34 mouse cellular contexts compared by ENCODE assay signal in the genomic region with DNA sequence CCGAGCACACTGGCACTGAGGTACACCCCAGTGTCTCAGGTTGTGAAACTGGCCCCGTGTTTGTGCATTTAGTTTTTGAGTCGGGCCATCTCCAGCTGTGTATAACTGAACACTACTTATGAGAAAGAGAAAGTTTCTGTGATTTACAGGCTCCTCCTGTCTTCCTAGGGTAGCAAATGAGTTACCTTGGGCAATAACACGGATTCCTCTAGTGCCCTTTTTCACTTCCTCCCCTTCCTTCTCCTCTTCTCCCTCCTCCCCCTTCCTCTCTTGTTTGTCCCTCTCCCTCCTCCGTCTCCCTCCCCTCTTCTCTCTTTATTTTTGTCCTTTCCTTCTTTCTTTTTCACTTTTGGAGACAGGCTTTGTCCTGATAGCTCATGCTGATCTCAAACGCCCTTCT. TPM values are rescaled to one million over a fixed set of nuclear protein-coding genes. Genes with fewer than 3 reads are reported as not detected.
DNase-seq lines count a peak whose midpoint lies in the region; ATAC-seq and TF ChIP-seq lines count a peak whose summit lies in the region.
"Had no signal": no experiment of that assay in that cellular context is flagged by ENCODE, and none has a peak within 500 bp of the region (broad histone marks: within the 10 kb centered on the region; RNA-seq: fewer than 3 reads in every experiment).

No protein-coding gene starts in this region.

- DNase-seq in CH12.LX (ENCODE audit: extremely low read depth): peak; percentile 31
- DNase-seq in embryonic facial prominence, embryonic 14.5 days (ENCODE audit: low spot score): no peak
- no peak for DNase-seq in adrenal gland, postnatal 10 days
- DNase-seq: adrenal gland, adult 2 months; B cell, adult 2 months; cerebellum, adult 9-10 months; embryo, embryonic 11 days; gastrocnemius, postnatal 36 days; kidney, adult 18-20 months; kidney, postnatal 25 days; lung, embryonic 14.5 days; retina, postnatal 1 day; right cerebral cortex, postnatal 14 days; thymus, adult 2 months; thymus, postnatal 36 days had no signal

- H3K9me3 ChIP-seq in heart, embryonic 16.5 days (replicated peaks; ENCODE audit: control insufficient read depth, low read length): no peaks in the 10 kb centered on the region
- H3K9me3 ChIP-seq in heart, embryonic 12.5 days (replicated peaks): no peaks in the 10 kb centered on the region
- H3K9me3 ChIP-seq in CH12.LX (replicated peaks; ENCODE audit: low read length): no peaks in the 10 kb centered on the region
- H3K9me3 ChIP-seq in embryonic facial prominence, embryonic 14.5 days (ENCODE audit: control insufficient read depth, low read length): no peaks in the 10 kb centered on the region
- no peaks in the 10 kb centered on the region for H3K9me3 ChIP-seq in forebrain, embryonic 15.5 days
- H3K9me3 ChIP-seq: forebrain, embryonic 13.5 days; heart, embryonic 10.5 days; kidney, embryonic 15.5 days; liver, embryonic 15.5 days; megakaryocyte, embryonic 14.5 days; midbrain, embryonic 13.5 days had no signal

- in situ Hi-C loops in CH12.LX (cut with MboI; ENCODE audit: low pct_ligation_motif_present, low pct_unique_long_range_greater_than_20kb, low sequenced_read_pairs): loop anchor here (5.0 to 10.0 kb wide), 2 partner anchors 81 to 233 kb away; a partner anchor contains a TSS

- ATAC-seq in heart, embryonic 16.5 days (replicated peaks; ENCODE audit: extremely low read depth, insufficient read depth, low FRiP score): no peak
- no peak for ATAC-seq in heart, embryonic 12.5 days (ENCODE audit: insufficient number of reproducible peaks, low FRiP score)
- ATAC-seq in embryonic facial prominence, embryonic 14.5 days (ENCODE audit: low read depth): no peak
- ATAC-seq in megakaryocyte, adult 5-6 weeks (ENCODE audit: poor library complexity, severe bottlenecking): peak; percentile 61
- ATAC-seq in forebrain, embryonic 15.5 days (replicated peaks): no peak
- ATAC-seq: activated CD4-positive, CD25-positive, alpha-beta regulatory T cell, adult 4 months; forebrain, embryonic 13.5 days; hindbrain, embryonic 16.5 days; midbrain, embryonic 13.5 days had no signal

- no peak overlapping the region for H3K9ac ChIP-seq in heart, embryonic 16.5 days (ENCODE audit: low read length)
- no peak overlapping the region for H3K9ac ChIP-seq in heart, embryonic 12.5 days
- H3K9ac ChIP-seq in CH12.LX (ENCODE audit: insufficient read depth, low read depth): peak overlapping the region; percentile 93
- H3K9ac ChIP-seq in embryonic facial prominence, embryonic 14.5 days (ENCODE audit: low read depth, low read length): no peak overlapping the region
- no peak overlapping the region for H3K9ac ChIP-seq in forebrain, embryonic 15.5 days (replicated peaks)
- H3K9ac ChIP-seq: forebrain, embryonic 13.5 days; kidney, embryonic 15.5 days; liver, embryonic 15.5 days; lung, embryonic 14.5 days; midbrain, embryonic 13.5 days had no signal

- TF ChIP-seq POLR2A in CH12.LX (IDR thresholded peaks at IDR 0.05; ENCODE audit: low read depth, low read length): no peak; the same call in 1 of the 2 replicates

- no peaks in the 10 kb centered on the region for H3K79me2 ChIP-seq in CH12.LX (replicated peaks; ENCODE audit: control insufficient read depth, extremely low read depth, insufficient read depth, poor library complexity, severe bottlenecking)

- TF ChIP-seq RAD21 in CH12.LX (IDR thresholded peaks at IDR 0.05; ENCODE audit: low read depth, low read length): no peak

- H3K27ac ChIP-seq in heart, embryonic 16.5 days (ENCODE audit: low read length): peak overlapping the region; percentile 43
- no peak overlapping the region for H3K27ac ChIP-seq in heart, embryonic 12.5 days (ENCODE audit: poor library complexity, severe bottlenecking)
- peak overlapping the region; percentile 90 for H3K27ac ChIP-seq in CH12.LX (ENCODE audit: insufficient read depth, low read depth)
- peak overlapping the region; percentile 42 for H3K27ac ChIP-seq in embryonic facial prominence, embryonic 14.5 days (replicated peaks; ENCODE audit: low read depth, low read length)
- H3K27ac ChIP-seq in forebrain, embryonic 15.5 days (replicated peaks): no peak overlapping the region
- H3K27ac ChIP-seq: forebrain, embryonic 13.5 days; heart, embryonic 10.5 days; kidney, embryonic 15.5 days; layer of hippocampus, adult 2 months; left cerebral cortex, adult 2 months; liver, embryonic 15.5 days; midbrain, embryonic 13.5 days had no signal

- no peak for TF ChIP-seq CTCF in CH12.LX (conservative IDR thresholded peaks at IDR 0.05 in 1 of 2, IDR thresholded peaks at IDR 0.05 in 1 of 2; ENCODE audit: low read depth in 2 of 2, low read length in 2 of 2)

- 75% methylated on average over 6 of the region's 6 CpGs for WGBS in heart, embryonic 16.5 days
- 74% methylated on average over 6 of the region's 6 CpGs for WGBS in heart, embryonic 12.5 days
- 59% methylated on average over 6 of the region's 6 CpGs for WGBS in embryonic facial prominence, embryonic 14.5 days
- WGBS in forebrain, embryonic 15.5 days: 64% methylated on average over 6 of the region's 6 CpGs

- H3K36me3 ChIP-seq in heart, embryonic 16.5 days (ENCODE audit: control insufficient read depth, insufficient read depth): peaks cover 30% of the 10 kb centered on the region
- H3K36me3 ChIP-seq in heart, embryonic 12.5 days: peaks cover 73% of the 10 kb centered on the region
- H3K36me3 ChIP-seq in CH12.LX (replicated peaks in 1 of 2; ENCODE audit: control insufficient read depth in 1 of 2, insufficient read depth in 1 of 2, low read length in 1 of 2): peaks cover 3 to 40% of the 10 kb centered on the region in 2 experiments
- H3K36me3 ChIP-seq in embryonic facial prominence, embryonic 14.5 days (ENCODE audit: control insufficient read depth, insufficient read depth, low read length): peaks cover 56% of the 10 kb centered on the region
- no peaks in the 10 kb centered on the region for H3K36me3 ChIP-seq in forebrain, embryonic 15.5 days
- H3K36me3 ChIP-seq: midbrain, embryonic 13.5 days had no signal

- H3K4me1 ChIP-seq in heart, embryonic 16.5 days (ENCODE audit: control insufficient read depth, insufficient read depth, low read length): no peaks in the 10 kb centered on the region
- H3K4me1 ChIP-seq in heart, embryonic 12.5 days (replicated peaks): peaks cover 6% of the 10 kb centered on the region; the same call in 1 of the 2 replicates
- peaks cover 4 to 36% of the 10 kb centered on the region in 2 experiments for H3K4me1 ChIP-seq in CH12.LX (ENCODE audit: control insufficient read depth in 1 of 2, insufficient read depth in 2 of 2)
- peaks cover 7% of the 10 kb centered on the region; the same call in 1 of the 2 replicates for H3K4me1 ChIP-seq in embryonic facial prominence, embryonic 14.5 days (ENCODE audit: control insufficient read depth, insufficient read depth, low read length)
- 0 out of 2 replicates have a peak, but pooled peaks cover 3% of the 10 kb centered on the region for H3K4me1 ChIP-seq in forebrain, embryonic 15.5 days
- H3K4me1 ChIP-seq: forebrain, embryonic 13.5 days; heart, embryonic 10.5 days; kidney, embryonic 15.5 days; liver, embryonic 15.5 days; midbrain, embryonic 13.5 days had no signal

- 0 out of 2 replicates have a peak, but pooled peaks have one; percentile 43 for TF ChIP-seq EP300 in CH12.LX (IDR thresholded peaks at IDR 0.05; ENCODE audit: low read length)

- H3K27me3 ChIP-seq in heart, embryonic 16.5 days (ENCODE audit: control insufficient read depth, insufficient read depth, low read length): no peaks in the 10 kb centered on the region
- H3K27me3 ChIP-seq in heart, embryonic 12.5 days (replicated peaks): no peaks in the 10 kb centered on the region
- no peaks in the 10 kb centered on the region for H3K27me3 ChIP-seq in CH12.LX (replicated peaks)
- H3K27me3 ChIP-seq in embryonic facial prominence, embryonic 14.5 days (replicated peaks; ENCODE audit: control insufficient read depth, insufficient read depth, low read length): no peaks in the 10 kb centered on the region
- H3K27me3 ChIP-seq in forebrain, embryonic 15.5 days: no peaks in the 10 kb centered on the region
- H3K27me3 ChIP-seq: forebrain, embryonic 13.5 days; kidney, embryonic 15.5 days; liver, embryonic 15.5 days; megakaryocyte, embryonic 14.5 days; midbrain, embryonic 13.5 days had no signal

- dilution Hi-C loops in CH12.LX (cut with MboI; ENCODE audit: extremely low pct_ligation_motif_present, extremely low pct_unique_long_range_greater_than_20kb, low sequenced_read_pairs): no loop called here

- no peak overlapping the region for H3K4me2 ChIP-seq in heart, embryonic 16.5 days (ENCODE audit: low read depth, low read length)
- H3K4me2 ChIP-seq in heart, embryonic 12.5 days: no peak overlapping the region
- peak overlapping the region; percentile 83 for H3K4me2 ChIP-seq in CH12.LX (ENCODE audit: insufficient read depth, low read depth, poor library complexity, severe bottlenecking)
- no peak overlapping the region for H3K4me2 ChIP-seq in embryonic facial prominence, embryonic 14.5 days (ENCODE audit: low read depth, low read length)
- no peak overlapping the region for H3K4me2 ChIP-seq in forebrain, embryonic 15.5 days (replicated peaks)
- H3K4me2 ChIP-seq: forebrain, embryonic 13.5 days; kidney, embryonic 15.5 days; liver, embryonic 15.5 days; lung, embryonic 14.5 days; midbrain, embryonic 13.5 days had no signal

- H3K4me3 ChIP-seq in heart, embryonic 16.5 days (ENCODE audit: low read length): no peak overlapping the region
- no peak overlapping the region for H3K4me3 ChIP-seq in heart, embryonic 12.5 days
- H3K4me3 ChIP-seq in CH12.LX (replicated peaks in 1 of 3; ENCODE audit: low read depth in 2 of 3, low read length in 2 of 3, poor library complexity in 1 of 3): peak overlapping the region; percentile 32 to 53 (median 36)
- H3K4me3 ChIP-seq in embryonic facial prominence, embryonic 14.5 days (ENCODE audit: low read depth, low read length): no peak overlapping the region
- no peak overlapping the region for H3K4me3 ChIP-seq in forebrain, embryonic 15.5 days
- H3K4me3 ChIP-seq: forebrain, embryonic 13.5 days; heart, embryonic 10.5 days; kidney, embryonic 15.5 days; layer of hippocampus, adult 2 months; left cerebral cortex, adult 2 months; liver, embryonic 15.5 days; megakaryocyte, embryonic 14.5 days; midbrain, embryonic 13.5 days had no signal

RNA-seq across cellular contexts. Expression of a gene that starts 20.8 kb away (rescaled TPM):
- polyA plus RNA-seq in heart, embryonic 16.5 days (2015; fragmentation: Nextera tagmentation; extraction: Ambion mirVana): 0.49 and 0.60 TPM in 2 replicates
- polyA plus RNA-seq in heart, embryonic 12.5 days (2016; fragmentation: Nextera tagmentation; extraction: Ambion mirVana): 0.83 and 1.1 TPM in 2 replicates
- total RNA-seq in CH12.LX (2012; rRNA removed): 0.08 and 0.38 TPM in 2 replicates
- not detected in 2 replicates for total RNA-seq in CH12.LX (2014; rRNA removed)
- 0.14 TPM in 1 of 2 replicates, not detected in the other for polyA plus RNA-seq in CH12.LX (2012; ENCODE audit: insufficient read length, low read depth)
- polyA plus RNA-seq in embryonic facial prominence, embryonic 14.5 days (2014; fragmentation: Nextera tagmentation; extraction: Ambion mirVana): 1.00 and 1.4 TPM in 2 replicates
- total RNA-seq in megakaryocyte, adult 5-6 weeks (2015): 0.09 and 0.11 TPM in 2 replicates
- total RNA-seq in megakaryocyte, adult 5-6 weeks (2017): not detected in 2 replicates
- polyA plus RNA-seq in forebrain, embryonic 15.5 days (2015; fragmentation: Nextera tagmentation; extraction: Ambion mirVana): 0.66 and 0.75 TPM in 2 replicates
- under 1 TPM; 0.72 to 0.97 TPM for total RNA-seq in adrenal gland, postnatal 10 days (2021)

RNA-seq across cellular contexts. Expression of a gene that starts 31.0 kb away (rescaled TPM):
- polyA plus RNA-seq in heart, embryonic 16.5 days (2015; fragmentation: Nextera tagmentation; extraction: Ambion mirVana): 154 and 155 TPM in 2 replicates
- polyA plus RNA-seq in heart, embryonic 12.5 days (2016; fragmentation: Nextera tagmentation; extraction: Ambion mirVana): 110 and 119 TPM in 2 replicates
- total RNA-seq in CH12.LX (2012; rRNA removed) (84.2 and 86.1 TPM in 2 replicates), CH12.LX (2014; rRNA removed) (36.6 and 58.4 TPM in 2 replicates)
- polyA plus RNA-seq in CH12.LX (2012; ENCODE audit: insufficient read length, low read depth): 141 and 194 TPM in 2 replicates
- 89.3 and 99.8 TPM in 2 replicates for polyA plus RNA-seq in embryonic facial prominence, embryonic 14.5 days (2014; fragmentation: Nextera tagmentation; extraction: Ambion mirVana)
- total RNA-seq in megakaryocyte, adult 5-6 weeks (2015): 46.9 and 61.2 TPM in 2 replicates
- 30.7 and 73.0 TPM in 2 replicates for total RNA-seq in megakaryocyte, adult 5-6 weeks (2017)
- 82.5 and 88.5 TPM in 2 replicates for polyA plus RNA-seq in forebrain, embryonic 15.5 days (2015; fragmentation: Nextera tagmentation; extraction: Ambion mirVana)
- 100 to 1,000 TPM; 149 to 161 TPM for total RNA-seq in adrenal gland, postnatal 10 days (2021)

RNA-seq across cellular contexts. Expression of a gene that starts 57.3 kb away (rescaled TPM):
- polyA plus RNA-seq in heart, embryonic 16.5 days (2015; fragmentation: Nextera tagmentation; extraction: Ambion mirVana): 0.09 and 0.12 TPM in 2 replicates
- polyA plus RNA-seq in heart, embryonic 12.5 days (2016; fragmentation: Nextera tagmentation; extraction: Ambion mirVana): 0.17 and 0.23 TPM in 2 replicates
- total RNA-seq in CH12.LX (2012; rRNA removed) (not detected in 2 replicates), CH12.LX (2014; rRNA removed) (not detected in 2 replicates)
- not detected in 2 replicates for polyA plus RNA-seq in CH12.LX (2012; ENCODE audit: insufficient read length, low read depth)
- 0.31 and 0.57 TPM in 2 replicates for polyA plus RNA-seq in embryonic facial prominence, embryonic 14.5 days (2014; fragmentation: Nextera tagmentation; extraction: Ambion mirVana)
- total RNA-seq in megakaryocyte, adult 5-6 weeks (2015): not detected in 2 replicates
- total RNA-seq in megakaryocyte, adult 5-6 weeks (2017): not detected in 2 replicates
- polyA plus RNA-seq in forebrain, embryonic 15.5 days (2015; fragmentation: Nextera tagmentation; extraction: Ambion mirVana): not detected in 2 replicates
- not detected for total RNA-seq in adrenal gland, postnatal 10 days (2021)
- total RNA-seq: adrenal gland, adult 2 months; gastrocnemius, postnatal 36 days; heart, postnatal 25 days; layer of hippocampus, adult 2 months; layer of hippocampus, postnatal 14 days; left cerebral cortex, adult 2 months; left cerebral cortex, postnatal 25 days; liver, adult 2 months had no signal
- polyA plus RNA-seq: activated CD4-positive, CD25-positive, alpha-beta regulatory T cell, adult 4 months; adrenal gland, adult 2 months; liver, adult 2 months; small intestine, adult 2 months; thymus, adult 2 months had no signal

Comparison
In these comparisons a context has a peak if more than half of its experiments do, and no peak if none do; other contexts are left out.
1. H3K27ac ChIP-seq: peak in heart, embryonic 16.5 days (single experiment), CH12.LX (single experiment) and embryonic facial prominence, embryonic 14.5 days (single experiment); none in heart, embryonic 12.5 days (single experiment) and forebrain, embryonic 15.5 days (single experiment).
2. H3K4me3 ChIP-seq: peak in CH12.LX (3 of 3); none in heart, embryonic 16.5 days (single experiment), heart, embryonic 12.5 days (single experiment), embryonic facial prominence, embryonic 14.5 days (single experiment) and forebrain, embryonic 15.5 days (single experiment).